Mouse (Mus musculus) layer of hippocampus, adult 11-12 months (tissue): ENCODE results near the gene Idh1.

Experiments
- DNase-seq: peaks from one replicate; pipeline ENCODE4 v3.0.0; 2022; ENCODE audit warnings: low spot score

The Idh1 gene

GRCm38 (mm10) chr1:65112807-65113196 is 73.5 kb downstream of the Idh1 start:
- no peak for DNase-seq

DNA sequence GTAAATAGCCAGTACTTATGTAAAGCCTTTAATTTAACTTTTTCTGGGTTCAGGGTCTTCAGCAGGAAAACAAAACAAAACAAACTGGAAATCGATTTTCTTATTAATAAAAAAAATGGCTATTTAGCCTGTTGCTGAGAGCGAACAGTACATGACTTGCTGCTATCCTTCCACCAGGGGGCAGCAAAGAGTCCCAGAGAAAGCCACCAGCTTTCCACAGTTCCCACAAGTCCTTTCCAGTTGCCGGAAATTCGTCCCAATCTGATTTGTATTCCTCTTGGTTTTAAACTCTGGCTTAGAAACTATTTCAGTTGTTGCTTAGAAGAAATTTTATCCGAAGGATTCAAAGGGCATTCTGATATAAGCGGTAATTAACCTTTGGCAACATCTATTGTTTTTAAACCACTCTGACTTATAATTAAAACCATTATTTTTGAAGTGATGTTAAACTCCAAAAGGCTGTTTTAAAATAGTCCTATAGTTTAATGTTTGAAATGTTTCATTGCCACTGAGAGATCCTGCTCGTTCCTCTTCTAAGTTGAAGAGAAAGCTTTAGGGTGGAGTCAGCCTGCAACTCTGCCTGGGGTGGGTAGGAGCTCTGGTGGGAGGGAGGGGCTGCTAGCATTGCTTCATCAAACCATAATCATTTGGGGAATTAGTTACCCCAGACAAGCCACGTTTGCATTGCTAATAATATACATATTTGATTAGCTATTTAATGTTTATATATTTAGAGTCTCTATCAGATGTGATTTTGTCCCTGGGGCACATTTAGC is 74.1 kb downstream of the Idh1 start:
- peak; percentile 78 for DNase-seq

DNA sequence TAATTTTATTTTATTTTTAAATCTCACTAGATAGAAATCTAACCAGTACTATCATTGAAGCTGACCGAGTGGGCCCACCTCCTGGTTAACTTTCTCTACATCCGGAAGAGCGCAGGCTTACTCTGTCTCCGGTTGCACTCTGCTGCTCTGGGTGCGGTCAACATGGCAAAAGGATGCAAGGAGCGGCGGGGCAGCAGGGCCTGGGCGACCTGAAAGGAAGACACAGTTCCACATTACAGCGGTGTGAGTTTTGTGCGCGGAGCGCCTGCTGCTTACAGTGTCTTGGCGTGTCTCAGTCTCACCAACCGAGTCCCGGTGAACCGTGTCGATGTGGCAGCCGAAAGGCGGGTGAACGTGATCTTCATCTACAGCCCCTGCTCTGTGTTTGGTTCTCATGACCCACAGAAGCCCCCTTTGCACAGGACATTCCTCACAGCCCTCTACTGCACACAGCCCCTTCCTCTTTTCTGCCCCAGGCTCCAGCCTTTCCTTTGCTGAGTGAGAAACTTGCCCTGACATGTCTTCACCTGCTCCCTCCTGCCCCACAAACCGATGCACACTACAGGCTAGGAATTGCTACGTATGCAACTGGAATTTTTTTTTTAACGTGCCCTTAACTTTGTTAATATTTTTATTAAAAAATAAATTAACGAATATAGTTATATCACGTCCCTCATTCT is 76.4 kb downstream of the Idh1 start:
- no peak for DNase-seq

DNA sequence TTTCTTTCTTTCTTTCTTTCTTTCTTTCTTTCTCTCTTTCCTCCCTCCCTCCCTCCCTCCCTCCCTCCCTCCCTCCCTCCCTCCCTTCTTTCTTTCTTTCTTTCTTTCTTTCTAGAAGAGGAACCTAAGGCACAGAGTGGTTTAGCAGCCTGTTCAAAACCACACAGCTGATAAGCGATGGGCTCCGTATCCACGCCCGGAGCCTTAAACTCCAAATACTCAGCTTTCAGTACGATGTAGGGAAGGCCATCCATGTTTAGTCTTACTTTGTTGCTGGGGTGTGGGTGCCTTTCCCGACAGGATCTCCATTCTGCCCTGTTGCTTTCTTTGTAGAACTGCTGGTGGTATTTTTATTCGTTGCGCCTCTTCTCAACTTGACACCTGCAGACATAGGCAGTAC is 77.1 kb downstream of the Idh1 start:
- DNase-seq: no peak
